Mouse (Mus musculus): ENCODE measurements around the gene Ifna7.

Gene Ifna7

GRCm38 (mm10) chr4:88841438-88841911 is 25.4 kb downstream of the Ifna7 start, which contains the start of gene Ifna4:
TSS of gene Ifna4 (plus strand) at chr4:88841861.
- no peak for DNase-seq

DNA sequence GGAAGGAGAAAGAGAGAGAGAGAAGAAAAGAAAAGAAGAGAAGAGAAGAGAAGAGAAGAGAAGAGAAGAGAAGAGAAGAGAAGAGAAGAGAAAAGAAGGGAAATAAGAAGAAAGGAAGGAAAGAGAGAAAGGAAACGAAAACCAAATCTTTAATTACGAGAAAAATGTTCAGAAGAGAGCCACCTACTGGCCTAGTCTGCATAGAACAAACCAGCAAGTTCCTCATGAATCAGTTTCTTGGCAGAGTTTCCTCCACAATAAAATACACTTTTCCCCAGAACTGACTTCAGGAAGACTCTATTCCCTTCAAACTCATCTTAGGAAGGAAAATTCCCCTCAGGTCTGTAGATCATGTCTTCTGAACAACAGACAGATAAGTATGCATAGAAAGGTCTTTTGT is 29.3 kb downstream of the Ifna7 start:
- no peak for DNase-seq

GRCm38 (mm10) chr4:88849698-88850097 is 33.7 kb downstream of the Ifna7 start, which contains the start of gene Ifna1:
TSS of gene Ifna1 (plus strand) at chr4:88850087.
- no peak for DNase-seq

DNA sequence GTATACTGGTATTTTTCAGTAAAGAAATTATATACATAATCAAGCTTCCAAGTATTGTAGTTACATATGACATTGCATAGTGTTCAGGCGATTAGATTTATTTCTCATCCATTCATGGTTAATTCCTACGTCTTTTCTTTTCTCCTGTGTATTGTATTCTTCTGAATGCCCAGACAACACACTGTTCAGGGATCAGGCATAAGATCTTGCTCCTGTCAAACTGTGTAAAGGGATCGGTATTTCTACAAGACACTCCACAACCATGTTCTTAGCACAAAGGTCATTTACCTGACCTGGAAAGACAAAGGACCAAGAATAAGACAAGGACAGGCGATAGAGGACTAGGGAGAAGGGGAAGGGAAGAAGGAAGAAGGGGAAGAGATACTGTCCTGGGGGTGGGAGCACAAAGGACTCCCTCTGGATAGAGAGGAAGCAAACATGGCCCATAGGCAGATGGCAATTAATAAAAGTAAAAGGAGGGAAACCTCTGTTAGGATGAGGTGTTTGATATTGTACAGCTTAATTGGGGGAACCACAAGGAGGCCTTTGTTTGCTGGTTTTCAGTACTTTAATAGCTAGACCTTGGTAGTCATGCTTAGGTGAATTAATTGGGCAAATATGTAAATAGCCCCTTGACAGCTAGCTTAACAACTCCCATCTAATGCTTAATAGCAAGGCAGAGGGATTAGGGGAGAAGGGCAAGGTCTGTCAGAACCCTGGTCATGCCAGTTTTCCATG is 35.2 kb downstream of the Ifna7 start:
- no peak for DNase-seq

- no peak for DNase-seq
Measured at GRCm38 (mm10) chr4:88859214-88859613, 43.2 kb downstream of the Ifna7 start.

- no peak for DNase-seq
Measured at GRCm38 (mm10) chr4:88863309-88863708, 47.3 kb downstream of the Ifna7 start.

GRCm38 (mm10) chr4:88864599-88864998 is 48.6 kb downstream of the Ifna7 start:
- no peak for DNase-seq

DNA sequence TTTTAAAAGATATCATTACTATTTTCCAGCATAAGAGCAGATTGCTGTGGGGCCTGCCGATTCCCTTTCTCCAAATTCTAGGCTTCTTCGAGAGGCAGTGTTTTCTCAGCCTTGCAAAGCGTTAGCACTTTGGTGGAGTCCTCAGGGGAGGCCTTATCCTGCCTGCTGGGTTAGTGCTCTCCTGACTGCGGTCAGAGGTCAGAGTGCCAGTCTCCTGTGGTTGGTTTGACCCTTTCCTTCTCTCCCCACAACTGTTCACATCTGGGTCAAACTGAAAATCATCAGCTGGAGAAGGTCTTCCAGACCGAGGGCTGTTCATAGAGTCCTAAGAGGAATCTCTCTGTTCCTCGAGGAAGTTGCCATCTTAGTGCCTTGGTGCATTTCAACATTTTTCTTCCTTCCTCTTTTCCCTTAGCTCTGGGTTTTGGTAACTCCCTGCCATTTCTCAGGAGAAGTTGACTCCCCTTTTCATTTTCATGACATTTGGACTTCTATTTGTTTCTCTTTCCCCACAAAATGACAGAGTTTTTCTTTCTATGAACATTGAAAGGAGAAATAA is 49.1 kb downstream of the Ifna7 start:
- DNase-seq = no peak
